Mouse (Mus musculus) right cerebral cortex, postnatal 4 days (tissue): Measurements from ENCODE around the gene Dok4.
"Not testable (repeated sequence)": the region's sequence is repeated elsewhere in the genome, so short reads cannot be mapped to it uniquely, and the experiment has no call there.

Experiments used
- DNase-seq: peaks from one replicate; pipeline ENCODE4 v3.0.0-alpha.2; 2022

Dok4 gene

DNA sequence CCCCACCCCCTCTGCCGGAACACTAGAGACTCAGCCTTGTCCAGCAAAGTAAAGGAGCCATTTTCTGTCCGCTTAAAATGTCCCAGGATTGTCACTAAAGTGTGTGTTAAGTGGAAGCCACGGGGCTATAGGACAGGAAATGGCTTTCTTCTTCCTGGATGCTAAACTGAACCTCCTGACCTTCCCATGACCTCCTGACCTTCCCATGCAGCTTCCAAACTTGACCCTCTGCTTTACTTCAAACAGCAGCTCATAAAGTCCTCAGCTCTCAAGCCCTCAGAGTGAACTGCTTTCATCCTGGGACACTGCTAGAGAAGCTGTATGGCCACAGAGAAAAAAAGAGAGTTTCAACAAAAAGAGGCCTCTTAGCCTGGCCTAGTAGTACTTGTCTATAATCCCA lies 690 bp upstream of the Dok4 start:
- no peak for DNase-seq

DNA sequence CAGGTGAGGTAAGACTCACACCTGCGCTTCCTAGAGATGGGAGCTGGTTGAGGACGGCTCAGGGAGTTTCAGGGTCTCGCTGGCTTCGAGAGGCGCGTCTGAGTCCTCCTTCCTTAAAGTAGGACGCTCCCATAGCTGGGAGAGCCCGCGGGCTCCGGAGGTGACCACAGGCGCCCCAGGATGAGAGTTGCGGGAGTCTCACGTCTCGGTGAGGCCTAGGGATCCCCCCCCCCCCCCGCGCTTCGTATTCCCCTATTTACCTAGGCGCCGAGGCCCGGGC lies 319 bp downstream of the Dok4 start:
- DNase-seq = no peak

DNA sequence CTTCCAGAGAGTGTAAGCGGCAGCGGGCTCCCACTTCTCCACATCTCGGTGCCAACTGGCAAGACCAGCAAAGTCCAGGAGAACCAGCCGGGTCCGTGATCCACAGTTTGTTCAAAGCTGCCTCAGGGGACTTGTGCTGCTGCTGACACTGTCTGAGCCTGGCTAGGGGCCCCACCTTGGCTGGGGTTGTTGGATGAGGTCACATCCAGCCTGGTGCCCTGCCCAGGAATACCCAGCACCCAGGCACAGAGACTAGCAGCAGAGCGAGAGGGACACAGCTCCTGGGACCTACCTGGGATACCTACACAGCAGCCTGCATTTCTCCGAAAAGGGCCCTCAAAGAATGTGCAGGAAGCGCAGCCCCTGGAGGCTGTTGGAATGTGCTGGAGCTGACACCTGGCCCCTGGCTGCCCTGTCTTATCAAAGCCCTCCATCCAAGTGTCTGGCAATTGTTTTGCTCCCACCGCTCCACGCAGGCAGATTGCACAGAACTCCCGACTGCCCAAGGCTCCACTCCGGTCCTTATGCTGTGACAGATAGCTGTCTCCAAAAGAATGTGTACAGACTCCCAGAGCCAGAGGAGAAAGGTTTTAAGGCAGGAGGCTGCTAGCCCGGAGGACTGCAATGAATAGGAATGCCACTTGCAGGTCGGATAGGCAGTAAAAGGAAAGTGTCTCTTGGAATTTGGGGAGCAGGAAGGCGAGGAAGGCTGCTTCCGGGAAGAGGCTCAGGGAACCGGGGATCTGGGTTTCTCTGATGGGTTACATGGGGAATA lies 847 bp downstream of the Dok4 start:
- DNase-seq = no peak

DNA sequence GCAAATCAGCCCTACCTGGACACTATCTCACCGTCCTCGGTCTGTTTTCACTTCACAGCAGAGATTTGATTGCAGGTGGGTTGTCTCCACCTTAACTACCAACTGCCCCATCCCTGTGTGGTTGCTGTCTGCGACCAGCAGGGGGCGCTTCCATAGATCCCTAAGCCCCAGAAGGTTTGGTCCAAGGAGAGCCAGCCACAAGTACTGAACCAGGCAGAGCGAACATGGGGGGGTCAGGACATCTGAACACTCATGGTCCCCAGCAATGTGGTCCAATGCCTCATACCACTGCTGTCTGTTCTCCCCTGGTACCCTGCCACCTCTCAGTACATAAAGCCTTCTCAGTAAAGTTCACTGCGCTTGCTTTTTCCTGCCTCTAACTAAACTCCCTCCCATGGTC lies 1.8 kb downstream of the Dok4 start:
- DNase-seq = peak; percentile 74

DNA sequence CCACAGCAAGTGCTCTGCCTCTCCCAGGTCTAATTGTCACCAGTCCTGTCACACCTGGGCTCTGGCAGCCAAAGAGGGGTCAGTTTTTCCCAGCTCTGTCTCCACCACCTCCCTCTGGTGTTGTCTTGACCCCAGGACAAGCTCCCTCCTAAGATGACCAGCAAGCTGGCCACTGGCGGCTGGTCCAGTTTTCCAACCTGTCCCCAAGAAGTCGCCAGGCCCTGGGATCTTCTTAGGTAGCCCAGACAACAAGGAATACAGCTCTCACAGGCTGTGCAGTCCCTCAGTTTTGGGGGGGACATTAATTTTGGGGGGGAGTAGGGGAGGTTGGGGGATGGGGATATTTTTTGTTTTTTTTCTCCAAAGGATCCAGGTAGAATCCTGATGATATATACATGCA lies 3.6 kb downstream of the Dok4 start:
- DNase-seq = no peak

DNA sequence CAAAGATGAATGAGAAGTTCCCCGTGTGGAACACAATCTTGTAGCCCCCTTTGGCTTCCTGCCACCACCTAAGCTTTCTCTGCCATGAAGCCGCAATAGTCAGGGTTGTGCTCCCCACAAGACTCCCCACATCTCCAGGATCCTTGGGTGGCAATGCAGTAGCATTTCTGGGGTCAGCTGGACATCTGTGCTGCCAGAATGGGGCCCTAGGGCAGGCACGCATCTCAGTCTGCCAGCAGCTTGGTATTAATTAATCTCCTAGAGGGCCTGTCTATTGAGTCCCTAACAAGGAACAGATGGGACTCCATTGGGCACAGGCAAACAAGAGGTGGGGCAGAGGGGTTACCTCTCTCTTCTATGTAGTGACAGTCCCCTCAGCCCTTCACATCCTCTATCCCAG lies 4.0 kb downstream of the Dok4 start:
- DNase-seq = no peak

DNA sequence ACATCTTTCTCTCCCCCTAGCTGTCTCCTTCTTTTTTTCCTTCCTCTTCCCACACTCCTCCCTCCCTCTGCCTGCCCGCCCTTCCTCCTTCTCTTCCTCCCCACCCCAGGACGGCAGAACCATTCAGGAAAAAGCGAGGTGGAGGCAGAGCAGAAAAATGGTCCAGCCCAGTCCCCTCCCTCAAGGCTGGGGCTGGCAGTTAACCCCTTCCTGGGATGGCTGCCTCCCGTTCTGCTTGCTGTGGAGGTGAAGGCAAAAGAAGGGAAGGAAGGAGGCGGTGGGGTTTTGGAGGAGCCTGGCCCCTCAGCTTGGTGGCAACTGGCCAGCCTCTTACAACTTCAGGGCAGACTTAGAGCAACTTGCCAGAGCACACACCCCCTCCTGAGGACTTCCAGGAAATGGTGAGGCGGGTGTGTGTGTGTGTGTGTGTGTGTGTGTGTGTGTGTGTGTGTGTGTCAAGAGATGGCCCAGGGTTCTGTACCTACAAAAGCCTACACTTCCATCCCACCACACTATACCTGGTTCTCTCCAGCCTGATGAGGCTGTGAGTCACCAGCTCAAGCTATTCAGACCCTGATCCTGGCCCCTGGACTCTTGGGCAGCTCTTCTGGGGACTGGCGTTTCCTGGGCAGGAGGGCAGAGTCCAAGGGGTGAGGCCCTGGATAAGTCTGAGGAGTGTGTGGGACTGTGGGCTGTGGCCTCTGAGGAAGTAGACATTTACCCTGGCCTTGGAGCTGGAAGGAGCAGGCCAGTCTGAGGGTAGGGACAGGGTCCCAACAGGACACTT lies 4.8 kb downstream of the Dok4 start:
- peak; percentile 73 for DNase-seq

DNA sequence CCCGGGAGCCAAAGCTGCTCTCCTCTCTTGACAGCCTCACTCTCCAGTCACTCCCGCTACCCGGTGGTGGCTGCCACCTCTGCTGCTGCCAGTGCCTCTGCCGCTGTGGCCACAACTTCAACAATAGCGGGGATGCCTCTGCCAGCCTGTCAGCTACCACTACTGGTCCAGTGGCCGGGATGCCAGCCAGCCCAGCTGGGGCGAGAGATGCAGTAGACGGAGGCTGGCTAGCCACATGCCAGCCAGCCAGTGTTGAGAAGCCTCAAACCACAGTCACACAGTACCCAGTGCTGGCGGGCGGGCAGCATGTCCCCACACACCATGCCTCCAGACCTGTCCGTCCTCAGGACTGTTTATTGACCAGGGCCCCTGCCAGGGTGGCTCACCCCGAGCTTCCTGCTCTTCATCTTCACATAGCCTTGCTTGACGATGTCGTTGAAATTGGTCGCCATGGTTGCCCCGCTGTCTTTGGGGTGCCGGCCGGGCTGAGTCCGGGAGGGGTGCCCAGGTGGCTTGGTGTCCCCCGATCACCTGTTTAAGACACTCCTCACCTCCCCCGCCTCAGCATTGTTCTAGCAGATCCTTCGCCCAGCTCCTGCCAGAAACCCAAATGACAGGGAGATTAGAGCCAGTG lies 5.5 kb downstream of the Dok4 start:
- peak; percentile 74 for DNase-seq

DNA sequence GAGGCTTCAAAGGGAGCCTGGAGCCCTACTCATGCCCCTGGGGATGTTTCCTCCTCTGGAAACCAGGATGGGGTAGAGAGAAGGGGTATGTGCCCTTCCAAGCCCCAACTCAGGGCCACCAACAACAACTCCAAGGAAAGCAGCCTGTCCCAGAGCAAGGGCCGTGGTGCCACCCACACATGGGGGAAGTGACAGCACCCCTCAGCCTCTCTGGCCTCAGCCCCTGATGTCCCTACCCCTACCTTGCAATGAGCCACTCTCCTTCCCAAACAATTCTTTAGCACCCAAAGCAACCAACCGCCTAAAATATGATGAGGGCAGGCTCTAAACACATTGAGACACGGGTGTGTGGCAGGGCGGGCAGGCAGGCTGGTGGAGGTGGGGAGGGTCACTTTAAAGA lies 6.1 kb downstream of the Dok4 start:
- no peak for DNase-seq

DNA sequence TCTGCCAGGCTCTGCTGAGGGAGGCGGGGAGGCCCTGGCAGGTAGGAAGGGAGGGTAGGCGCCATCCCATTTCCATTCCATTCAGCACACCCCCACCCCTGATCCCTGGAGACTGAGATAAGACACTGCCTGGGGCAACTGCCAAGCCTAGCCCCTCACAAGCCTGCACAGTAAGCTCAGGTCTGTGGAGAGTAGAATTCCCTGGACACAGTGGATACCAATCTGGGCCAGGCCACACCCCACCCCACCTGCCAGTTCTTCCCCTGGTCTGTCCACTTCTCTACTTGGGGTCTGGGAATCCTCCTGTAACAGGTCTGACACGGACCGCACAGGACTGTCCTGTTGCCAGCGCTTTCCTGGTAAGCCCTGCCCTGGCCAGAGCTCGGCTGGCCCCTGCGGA lies 7.0 kb downstream of the Dok4 start:
- DNase-seq = no peak

DNA sequence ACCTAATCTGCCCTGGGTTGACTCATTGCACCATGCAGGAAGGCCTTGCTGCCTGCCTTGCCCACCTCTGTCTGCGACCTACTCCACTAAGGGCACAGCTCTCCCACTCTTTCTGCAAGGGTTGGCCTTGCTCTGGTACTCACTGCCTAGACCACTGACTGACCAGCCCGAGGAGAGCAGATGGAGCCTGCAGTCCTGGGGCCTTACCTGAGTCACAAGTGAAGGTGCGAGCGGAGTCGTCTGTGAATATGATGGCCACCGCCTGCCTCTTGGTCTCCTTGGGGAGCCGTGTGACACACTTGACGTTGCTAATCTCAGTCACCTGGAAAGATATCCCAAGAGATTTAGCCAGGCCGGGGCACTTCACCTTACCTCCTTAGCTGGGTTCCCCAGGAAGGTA lies 9.2 kb downstream of the Dok4 start:
- no peak for DNase-seq

DNA sequence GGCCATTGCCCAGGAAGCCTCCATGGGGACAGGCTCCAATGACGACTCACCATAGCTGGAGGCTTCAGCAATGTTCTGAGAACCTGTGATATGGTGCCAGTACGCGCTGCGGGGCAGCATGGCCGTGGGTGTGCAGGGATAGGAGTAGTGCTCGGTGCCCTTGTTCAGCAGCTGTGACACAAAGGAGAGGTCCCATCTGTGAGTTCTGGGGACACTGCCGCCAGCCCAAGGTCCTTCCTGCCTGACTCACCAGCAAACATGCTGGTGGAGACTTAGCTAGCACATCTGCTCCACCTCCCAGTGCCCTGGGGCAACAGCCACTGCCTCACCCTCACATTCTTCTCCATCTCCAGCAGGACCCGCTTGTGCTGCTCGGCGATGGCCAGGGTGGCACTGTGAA lies 10.8 kb downstream of the Dok4 start:
- DNase-seq = no peak

DNA sequence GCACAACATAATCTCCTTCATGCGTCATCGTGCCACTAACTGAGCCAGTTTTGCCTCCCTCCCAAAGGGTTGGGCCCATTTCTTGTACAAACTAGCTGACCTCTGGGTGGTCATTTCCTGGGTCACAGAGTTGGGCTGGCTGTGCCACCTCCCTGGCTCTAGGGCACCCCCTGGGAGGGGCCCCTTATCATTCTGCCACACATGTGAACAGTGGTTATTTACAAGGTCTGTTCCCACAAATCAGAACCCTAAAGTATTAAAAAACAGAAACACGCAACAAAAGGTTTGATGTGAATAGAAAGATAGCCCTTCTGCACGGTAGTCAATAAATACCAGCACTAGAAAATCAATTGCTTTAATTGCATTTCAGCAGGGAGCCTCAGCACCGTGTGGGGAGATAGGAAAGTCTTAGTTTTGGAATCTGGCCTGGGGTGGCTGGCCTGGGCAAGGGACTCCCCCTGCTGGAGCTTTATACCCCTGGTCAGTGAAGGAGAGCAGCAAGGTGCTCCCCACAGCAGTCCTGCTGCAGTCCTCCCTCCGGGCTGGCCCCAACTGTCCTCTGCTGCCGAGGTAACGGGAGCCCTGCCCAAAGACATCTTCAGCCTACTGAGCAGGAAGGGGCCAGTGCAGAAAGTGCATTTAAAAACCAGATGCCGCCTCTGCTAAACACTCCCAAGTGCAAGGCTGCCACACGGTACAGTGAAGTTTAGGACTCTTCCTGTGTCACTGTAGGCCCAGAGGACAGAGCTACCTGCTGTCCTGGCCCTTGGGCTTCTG lies 12.0 kb downstream of the Dok4 start:
- no peak for DNase-seq

DNA sequence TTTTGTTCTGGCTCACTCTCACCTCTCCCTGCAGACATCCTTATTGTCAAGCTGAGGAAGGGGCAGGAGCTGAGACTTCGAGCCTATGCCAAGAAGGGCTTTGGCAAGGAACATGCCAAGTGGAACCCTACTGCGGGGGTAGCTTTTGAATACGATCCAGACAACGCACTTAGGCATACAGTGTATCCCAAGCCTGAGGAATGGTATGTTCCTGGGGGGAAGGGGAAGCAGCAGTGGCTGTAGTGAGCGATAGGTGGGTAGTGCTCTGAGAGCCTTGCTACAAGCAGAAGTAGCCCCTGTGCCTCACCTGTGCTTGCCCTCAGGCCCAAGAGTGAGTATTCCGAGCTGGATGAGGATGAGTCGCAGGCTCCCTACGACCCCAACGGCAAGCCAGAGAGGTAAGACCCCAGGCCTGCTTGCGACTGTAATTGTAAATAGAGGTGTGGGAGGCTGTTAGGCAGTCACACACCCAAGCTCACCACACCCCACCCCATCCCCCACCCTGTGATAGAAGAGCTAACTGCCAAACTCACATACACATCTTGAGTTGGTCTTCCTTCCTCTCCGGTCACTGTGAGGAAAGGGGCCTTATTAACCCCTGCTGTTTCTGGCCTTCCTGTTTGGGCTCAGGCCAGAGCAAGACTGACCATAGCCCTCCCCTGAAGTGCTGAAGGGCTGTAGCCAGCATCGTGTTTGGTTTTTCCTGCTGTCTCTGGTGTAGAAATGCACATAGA lies 13.5 kb downstream of the Dok4 start:
- DNase-seq = no peak

DNA sequence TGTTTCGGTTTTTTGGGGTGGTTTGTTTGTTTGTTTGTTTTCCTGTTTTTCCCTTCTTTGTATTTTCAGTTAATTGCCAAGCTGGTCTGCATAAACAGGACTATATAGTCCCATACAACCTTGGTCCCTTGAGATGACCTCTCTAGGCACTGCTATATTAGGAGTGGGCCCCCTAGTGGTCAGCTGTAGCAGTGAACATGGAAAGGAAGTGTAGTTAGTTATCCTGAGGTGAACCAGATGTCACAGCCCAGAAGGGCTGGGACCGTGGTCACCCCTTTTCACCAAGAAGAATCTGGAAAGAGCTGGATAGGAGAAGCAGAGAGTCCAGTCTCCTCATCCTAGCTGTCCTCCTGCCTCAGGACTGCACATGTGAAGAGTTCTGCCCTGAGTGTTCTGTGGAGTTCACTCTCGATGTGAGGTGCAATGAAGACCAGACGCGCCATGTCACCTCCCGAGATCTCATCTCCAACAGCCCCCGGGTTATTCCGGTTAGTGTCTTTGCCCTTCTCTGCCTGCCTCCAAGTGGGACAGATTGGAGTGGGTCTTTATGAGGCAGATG lies 14.7 kb downstream of the Dok4 start:
- DNase-seq = peak; percentile 64

DNA sequence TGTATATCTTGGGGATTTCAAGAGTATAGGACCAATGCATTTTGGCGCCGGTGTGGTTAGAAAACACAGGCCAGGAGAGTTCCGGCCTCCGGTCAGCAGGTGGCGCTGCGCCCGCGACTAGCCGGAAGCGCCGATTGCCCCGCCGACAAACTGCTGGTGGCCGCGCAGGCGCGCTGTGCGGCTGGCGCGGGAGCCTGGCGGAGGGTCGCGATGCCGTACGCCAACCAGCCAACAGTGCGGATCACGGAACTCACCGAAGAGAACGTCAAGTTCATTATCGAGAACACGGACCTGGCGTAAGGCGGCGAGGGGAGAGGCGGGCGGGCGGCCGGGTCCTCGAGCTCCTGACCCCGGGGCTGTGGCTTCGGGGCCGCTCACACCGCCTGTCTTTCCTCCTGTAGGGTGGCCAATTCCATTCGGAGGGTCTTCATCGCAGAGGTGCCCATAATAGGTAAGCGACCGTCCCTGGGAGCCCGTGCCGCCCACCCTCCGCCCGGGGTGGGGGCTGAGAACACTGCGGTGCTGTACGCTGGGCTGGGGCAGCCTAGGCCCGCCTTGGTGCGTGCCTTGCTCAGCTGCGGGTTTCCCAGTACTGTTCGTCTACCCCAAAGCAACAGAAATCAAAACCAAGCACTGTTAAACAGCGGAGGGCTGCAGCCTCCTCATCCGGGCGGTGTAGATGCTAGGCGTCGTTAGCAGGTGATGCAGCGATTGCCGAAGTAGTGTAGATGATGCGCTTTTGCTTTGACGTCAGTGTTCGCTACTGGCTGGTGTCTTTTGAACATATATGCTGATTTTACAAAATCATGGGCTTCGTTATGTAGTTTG lies 18.6 kb downstream of the Dok4 start, which contains the start of gene Polr2c:
Gene Polr2c, plus strand, starts transcription at position 105 of the 828 bp plus-strand sequence.
- DNase-seq = peak; percentile 95

DNA sequence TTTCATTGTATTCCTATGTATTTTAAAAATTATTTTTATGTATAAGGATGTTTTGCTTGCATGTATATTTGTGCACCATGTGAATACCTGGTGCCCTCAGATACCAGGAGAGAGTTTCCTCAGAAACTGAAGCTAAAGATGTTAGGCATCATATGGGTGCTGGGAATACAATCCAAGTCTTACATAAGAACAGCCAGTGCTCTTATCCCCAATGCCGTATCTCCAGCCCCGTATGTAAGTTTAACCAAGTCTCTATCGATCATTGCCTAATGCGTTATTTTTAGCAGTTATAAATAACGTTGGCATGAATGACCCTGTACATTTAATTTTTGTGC lies 19.2 kb downstream of the Dok4 start:
- no peak for DNase-seq

DNA sequence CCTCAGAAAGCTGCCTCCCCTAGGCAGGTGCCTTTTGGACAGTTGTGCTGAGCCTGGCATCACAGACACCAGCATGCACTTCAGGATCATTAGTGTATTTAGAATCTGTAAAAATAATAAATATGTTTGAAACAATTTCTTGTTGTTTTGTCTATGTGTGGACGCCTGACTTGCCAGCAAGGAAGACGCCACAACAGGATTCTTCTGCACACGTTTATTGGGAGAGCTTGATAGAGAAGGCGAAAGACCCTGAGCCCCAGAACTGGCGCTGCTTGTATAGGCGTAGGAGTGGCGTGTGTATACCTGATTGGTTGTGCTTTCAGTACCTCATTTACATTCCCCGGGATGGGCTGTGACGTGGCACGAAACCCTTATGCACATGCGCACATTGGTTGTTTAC lies 21.4 kb downstream of the Dok4 start:
- DNase-seq = not testable (repeated sequence)

DNA sequence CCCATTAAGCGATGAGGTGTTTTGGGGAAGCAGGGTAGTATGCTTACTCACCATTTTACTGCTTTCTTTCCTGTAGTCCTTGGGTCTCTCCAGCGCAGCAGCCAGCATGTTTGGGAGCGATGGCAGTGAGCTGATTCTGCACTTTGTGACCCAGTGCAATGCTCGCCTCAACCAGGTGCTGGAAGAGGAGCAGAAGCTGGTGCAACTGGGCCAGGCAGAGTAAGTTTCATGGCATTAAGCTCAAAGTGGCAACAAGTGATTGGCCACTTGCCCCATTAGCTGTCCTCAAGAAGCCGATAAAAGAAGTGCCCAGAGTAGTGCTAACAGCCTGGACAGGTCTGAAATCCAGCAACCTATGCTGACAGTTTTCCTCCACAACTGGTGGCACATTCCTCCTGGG lies 26.1 kb downstream of the Dok4 start:
- DNase-seq = no peak

DNA sequence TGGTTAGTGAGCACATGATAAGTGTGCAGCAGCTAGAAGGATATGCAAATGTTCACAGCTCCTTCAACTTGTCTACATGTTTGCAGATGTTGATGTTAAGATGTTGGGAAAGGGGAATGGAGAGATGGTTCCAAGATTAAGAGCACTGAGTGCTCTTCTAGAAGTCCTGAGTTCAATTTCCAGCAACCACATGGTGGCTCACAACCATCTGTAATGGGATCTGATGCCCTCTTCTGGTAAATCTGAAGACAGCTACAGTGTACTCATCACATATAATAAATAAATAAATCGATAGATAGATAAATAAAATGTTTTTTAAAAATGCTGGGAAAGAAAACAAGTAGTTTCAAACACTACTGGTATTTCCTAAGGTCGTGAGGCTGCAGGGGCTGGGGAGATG lies 34.9 kb downstream of the Dok4 start:
- DNase-seq = no peak

DNA sequence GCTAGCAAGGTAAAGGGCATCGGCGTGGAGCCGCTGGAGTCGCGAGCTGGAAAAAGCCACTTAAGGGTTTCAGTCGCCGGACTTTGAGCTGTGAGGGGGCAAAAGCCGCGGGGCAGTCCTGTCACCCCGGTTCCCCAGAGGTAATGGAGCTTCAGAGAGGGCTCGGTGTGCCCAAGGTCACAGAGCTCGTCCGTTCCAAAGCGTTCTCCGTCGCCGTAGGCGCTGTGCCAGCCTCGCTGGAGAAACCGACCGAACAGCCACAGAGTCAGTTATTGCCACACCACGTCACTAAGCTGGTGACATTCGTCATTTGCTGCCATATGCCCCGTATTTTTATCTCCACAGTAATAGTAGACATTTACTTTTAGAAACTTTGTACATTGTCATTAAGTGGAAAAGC lies 37.5 kb downstream of the Dok4 start:
- peak; percentile 69 for DNase-seq
